Mouse (Mus musculus): ENCODE data around the gene Fam166b. TPM values are rescaled to one million over a fixed set of nuclear protein-coding genes. Genes with fewer than 3 reads are reported as not detected.

Gene Fam166b
- total RNA-seq (2015; ENCODE audit: low replicate concordance) (not detected in 2 replicates), total RNA-seq (2017; ENCODE audit: low replicate concordance) (not detected in 2 replicates)

DNA sequence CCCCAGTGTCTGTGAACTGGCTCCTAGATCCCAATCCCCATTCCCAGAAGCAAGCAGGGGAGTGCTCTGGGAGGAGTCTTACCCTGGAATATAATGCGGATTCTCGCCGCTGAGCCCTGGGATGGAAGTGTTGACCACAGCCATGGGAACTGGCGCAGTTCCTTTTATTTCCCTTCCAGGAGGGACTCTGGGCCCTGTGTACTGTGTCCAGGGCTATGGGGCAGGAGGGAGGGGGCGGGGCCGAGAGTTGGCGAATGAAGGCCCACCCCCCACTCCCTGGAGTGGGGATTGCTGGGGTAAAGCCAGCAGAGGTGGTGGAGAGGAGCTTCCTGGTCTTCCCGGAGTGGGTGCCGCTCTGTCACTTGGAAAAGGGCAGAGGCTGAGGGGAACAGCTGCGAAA lies at the start of gene Fam166b:
Gene Fam166b (minus strand): TSS at position 189 of the 400 bp plus-strand sequence.
- ATAC-seq (replicated peaks; ENCODE audit: low FRiP score, poor library complexity, severe bottlenecking): no peak

DNA sequence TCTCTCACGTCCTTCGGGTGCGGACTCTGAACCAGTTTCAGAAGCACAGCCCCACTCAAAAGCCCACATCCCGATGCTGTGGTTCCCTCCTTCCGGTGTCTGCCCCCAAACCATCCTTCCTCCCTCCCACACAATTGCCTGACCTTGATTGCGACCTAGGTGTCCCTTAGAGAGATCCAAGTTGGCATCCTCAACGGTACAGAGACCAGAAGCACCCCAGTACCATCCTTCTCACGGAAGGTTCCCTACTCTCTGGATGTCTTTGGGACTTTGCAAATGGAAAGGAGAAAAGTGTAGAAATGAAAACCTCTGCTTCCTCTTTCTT lies 49.6 kb upstream of the Fam166b start:
- no peak; the same call in 1 of the 2 replicates for ATAC-seq (replicated peaks; ENCODE audit: low FRiP score, poor library complexity, severe bottlenecking)

DNA sequence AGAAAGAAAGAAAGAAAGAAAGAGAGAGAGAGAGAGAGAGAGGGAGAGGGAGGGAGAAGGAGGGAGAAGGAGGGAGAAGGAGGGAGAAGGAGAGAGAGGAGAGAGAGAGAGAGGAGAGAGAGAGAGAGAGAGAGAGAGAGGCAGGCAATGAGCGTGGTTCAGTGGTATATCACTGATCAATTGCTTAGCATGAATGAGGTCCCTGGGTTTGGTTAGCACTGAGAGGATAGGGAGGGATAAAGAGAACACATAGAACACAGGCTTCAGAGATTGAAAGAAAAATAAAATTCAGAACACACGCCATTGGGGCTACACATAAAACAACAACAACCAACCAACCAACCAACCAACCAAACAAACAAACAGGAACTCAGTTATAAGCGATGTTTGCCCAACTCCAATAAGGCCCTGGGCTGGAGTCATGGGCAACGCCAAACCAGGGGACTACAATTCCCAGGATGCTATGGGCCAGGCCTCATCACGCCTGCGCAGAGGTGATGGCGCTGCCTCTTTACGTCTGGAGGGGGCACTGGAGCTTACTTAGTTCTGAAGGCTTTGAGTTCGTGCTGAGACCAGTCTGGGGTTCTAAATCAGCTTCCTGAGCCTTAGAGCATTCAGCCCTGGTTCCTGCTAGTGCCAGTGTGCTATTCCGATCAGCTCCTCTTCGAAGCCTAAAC lies 49.1 kb upstream of the Fam166b start:
- peak; percentile 98 for ATAC-seq (replicated peaks; ENCODE audit: low FRiP score, poor library complexity, severe bottlenecking)

DNA sequence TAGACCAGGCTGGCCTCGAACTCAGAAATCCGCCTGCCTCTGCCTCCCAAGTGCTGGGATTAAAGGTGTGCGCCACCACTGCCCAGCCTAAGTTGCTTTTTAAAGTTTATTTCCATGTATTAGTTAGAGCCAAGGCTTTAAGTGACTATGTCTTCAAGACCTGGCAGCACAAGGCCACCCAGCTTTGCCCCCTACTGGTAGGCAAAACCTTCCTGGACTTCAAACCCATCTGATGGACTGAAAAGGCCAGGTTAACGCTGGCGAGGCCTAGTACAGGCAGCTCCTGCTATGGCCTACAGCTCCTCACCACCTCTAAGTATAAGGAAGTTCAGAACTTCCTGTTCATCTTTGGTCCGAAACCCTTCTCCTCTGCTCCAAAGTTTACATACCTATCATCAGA lies 47.7 kb upstream of the Fam166b start:
- ATAC-seq (replicated peaks; ENCODE audit: low FRiP score, poor library complexity, severe bottlenecking): no peak

DNA sequence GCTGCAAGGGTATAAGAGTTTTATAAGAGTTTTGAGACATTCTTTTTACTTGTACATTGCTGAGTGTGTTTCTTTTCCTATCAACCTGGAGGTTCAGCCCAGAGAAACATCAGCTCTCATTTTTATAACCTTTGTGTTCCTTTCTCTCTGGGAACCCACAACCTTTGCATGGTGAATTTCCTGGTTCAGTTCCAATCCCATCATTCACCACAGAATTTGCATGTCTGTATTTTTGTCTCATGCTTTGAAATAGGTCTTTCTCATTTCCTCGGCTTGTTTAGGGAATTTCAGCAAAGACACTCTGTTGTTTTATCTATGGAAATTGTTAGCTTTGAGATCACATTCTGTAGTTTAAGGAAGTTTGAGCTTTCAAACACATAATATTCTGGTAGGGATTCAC lies 44.7 kb upstream of the Fam166b start:
- no peak for ATAC-seq (replicated peaks; ENCODE audit: low FRiP score, poor library complexity, severe bottlenecking)

DNA sequence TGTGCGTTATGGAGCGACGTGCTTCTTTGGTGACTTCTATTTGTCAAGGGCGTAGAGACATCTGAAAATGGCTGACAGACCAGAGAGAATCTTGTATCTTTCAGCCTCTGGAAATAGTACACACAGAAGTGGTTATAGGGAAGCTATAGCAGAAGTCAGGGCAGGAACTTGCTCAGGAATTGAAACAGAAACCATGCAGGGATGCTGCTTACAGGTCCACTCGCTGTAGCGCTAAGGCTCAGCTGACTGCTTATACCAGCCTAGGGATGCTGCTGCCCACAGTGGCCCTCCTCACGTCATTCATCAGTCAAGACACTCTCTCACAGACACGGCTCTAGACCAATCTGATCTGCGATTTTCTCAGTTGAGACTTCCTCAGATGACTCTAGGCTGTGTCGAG lies 41.4 kb upstream of the Fam166b start:
- ATAC-seq (replicated peaks; ENCODE audit: low FRiP score, poor library complexity, severe bottlenecking): no peak

DNA sequence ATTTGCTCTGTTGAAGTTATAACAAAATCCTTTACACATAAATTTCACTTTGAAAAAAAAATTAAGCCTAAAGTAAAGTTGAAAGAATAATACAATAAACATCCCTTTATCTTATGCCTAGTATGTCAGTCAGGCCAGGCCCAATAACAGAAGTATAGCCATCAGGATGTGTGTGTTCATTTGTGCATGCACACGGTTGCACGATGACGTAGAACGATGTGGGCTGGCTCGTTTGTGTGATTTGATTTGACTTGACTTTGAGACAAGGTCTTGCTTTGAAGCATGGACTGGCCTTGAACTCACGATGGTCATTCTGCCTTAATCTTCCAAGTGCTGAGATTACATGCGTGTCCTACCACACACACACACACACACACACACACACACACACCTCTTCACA lies 37.9 kb upstream of the Fam166b start:
- ATAC-seq (replicated peaks; ENCODE audit: low FRiP score, poor library complexity, severe bottlenecking): no peak

DNA sequence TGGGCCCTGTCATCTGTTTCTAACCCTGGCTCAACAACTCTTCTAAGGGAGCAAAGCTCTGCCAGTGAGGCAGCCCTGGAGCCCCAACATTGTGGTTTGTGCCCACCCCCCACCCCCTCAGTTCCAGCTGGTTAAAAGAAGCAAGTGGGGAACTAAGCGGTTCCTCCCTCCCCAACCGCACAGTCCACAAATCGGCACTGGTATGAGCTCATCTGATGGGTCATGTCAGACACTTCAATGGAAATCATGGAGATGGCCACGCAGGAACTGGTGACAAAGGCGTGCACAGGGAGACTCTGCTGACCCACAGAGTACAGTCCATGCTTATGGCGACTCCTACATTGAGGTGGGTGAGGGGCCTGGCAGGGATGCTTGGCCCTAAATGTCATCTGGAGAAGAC lies 37.0 kb upstream of the Fam166b start:
- ATAC-seq (replicated peaks; ENCODE audit: low FRiP score, poor library complexity, severe bottlenecking): no peak

DNA sequence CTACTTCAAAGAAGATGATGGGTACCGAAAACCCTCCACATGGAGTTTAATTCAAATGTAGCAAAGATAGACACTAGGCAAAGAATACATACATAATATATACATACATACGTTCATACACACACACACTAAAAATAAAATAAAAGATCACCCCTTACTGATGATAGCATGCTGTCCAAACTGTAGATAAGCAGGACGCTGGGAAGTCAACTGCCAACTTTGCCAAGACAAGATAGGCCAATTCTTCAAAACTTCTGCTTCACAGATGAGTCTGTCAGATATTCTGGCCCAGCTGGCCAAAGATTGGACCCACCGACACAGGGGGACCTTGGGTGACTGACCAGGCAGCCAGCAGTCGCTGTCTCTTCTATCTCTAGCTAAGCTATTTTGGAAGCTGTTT lies 34.2 kb upstream of the Fam166b start:
- ATAC-seq (replicated peaks; ENCODE audit: low FRiP score, poor library complexity, severe bottlenecking): no peak

DNA sequence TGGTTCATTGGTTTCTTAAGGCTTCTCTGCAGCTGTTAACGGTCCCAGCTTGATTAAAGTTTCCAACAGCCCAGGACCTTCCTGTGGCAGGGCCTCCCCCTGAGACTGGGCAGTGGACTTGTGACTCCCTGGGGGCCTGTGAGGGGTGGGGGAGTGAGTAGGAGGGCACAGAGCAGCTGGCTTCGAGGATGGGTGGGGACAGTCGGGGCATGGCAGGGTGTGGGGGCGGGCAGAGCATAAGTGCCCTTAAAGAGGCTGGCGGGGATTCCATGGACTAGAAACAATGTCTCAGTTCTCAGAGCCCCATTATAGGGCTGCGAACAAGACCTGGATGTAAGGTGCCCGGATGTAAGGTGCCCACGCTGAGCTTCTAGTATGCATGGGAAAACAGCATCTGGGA lies 28.2 kb upstream of the Fam166b start:
- ATAC-seq (replicated peaks; ENCODE audit: low FRiP score, poor library complexity, severe bottlenecking): no peak

DNA sequence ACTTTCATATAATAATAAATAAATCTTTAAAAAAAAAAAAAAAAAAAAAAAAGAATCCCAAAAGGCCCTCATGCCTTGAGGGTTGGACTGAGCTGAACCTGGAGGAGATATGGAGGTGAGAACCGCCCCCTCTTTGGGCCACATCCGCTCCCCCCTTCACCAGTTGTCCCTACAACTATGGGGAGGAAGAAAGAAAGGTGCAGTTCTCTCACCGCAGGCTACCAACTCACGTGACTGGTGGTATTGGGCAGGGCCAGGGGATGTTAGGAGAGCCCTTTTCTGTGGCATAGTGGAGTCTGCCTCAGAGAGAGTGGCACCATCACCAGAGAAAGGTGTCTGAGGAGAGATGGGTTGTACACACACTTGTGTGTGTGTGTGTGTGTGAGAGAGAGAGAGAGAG lies 27.5 kb upstream of the Fam166b start:
- ATAC-seq (replicated peaks; ENCODE audit: low FRiP score, poor library complexity, severe bottlenecking): no peak

DNA sequence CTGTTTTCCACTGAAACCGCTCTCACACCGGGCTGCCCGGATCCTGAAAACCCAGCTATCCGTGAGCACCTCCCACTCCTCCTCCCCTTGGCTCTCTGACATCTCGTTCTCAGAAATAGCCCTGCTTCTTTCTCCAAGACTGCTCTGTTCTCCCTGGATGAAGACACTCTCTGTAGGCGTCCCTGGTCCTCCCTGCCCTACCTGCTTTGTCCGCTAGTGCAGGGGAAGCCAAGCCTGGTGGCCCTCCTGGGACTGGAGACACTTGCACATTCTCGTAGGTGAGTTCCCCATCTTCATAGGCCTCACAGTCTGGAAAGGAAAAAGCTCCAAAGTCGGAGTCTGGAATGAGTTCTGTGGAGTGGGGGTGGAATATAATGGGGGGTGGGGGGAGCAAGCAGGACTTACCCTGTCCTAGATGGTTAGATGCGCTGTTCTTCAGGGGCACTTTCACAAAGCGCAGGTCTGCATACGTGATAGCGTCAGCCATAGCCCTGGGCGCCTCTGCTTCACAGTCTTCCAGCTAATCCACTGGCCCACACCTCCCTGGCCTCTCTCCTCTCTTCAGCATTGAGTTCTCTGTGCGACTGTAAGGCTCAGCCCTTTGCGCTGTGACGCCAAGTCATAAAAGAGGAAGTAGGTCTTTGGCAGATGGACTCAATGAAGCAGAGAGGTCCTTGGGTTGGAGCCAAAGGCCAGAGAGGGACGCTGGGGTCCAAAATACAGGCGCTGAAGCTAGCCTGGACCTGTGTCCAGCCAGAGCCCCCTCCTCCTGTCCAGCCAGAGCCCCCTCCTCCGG lies 25.3 kb upstream of the Fam166b start, which contains the start of gene Cd72:
Gene Cd72 (minus strand): TSS at position 588 of the 796 bp plus-strand sequence.
- ATAC-seq (replicated peaks; ENCODE audit: low FRiP score, poor library complexity, severe bottlenecking): no peak

DNA sequence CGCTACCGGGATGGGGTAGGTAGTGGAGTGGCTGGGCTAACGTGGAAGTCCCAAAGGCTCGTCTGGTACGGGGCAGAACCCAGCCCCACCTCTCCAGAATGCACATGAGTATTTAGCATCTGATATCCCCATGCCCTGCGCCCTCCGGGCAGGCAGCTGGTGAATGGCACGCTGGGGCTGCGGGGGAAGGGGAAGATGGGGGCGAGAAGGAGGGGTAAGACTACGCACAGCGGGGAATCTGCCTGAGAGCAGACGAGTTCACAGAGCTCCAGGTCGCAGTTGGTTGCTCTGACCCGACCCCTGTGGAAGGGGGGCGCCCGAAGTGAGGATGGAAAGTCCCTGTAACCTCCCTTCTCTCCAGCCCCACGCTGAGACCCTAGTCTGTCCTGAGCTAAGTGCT lies 24.5 kb upstream of the Fam166b start:
- ATAC-seq (replicated peaks; ENCODE audit: low FRiP score, poor library complexity, severe bottlenecking): no peak

DNA sequence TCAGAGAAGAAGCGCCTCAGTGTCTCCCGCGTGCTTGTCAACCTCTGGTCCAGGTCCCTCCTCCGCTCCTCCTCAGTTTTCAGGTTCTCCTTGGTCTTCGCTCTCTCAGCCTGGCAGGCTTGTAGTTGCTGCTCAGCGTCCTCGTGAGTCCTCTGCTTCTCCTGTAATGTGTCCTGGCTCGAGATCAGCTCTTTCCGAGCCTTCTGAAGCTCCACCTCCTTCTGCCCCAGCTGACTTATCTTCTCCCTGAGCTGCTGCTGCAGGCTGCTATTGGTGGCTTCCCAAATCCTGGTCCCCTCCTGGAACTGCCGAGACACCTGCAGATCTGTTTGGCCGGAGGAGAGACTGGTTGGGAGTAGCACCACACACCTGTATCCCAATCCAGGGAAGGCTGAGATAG lies 23.4 kb upstream of the Fam166b start:
- ATAC-seq (replicated peaks; ENCODE audit: low FRiP score, poor library complexity, severe bottlenecking): no peak

DNA sequence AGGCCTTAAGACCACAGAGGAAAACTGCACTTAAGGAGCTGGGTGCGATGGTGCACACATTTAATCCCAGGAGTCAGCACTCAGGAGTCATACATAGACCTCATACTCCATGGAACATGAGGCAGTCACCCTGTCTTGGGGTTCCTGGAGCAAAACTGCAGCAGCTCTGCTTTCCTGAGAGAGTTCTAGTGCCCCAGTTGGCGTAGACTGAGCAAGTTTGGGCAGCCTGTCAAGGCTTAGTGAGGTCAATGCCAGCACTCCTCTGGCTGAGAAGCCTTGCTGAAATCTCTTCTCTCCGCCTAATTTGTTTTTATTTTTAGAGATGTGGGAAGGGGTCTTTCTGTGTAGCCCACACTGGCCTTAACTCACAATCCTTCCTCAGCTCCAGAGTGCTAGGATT lies 19.6 kb upstream of the Fam166b start:
- no peak for ATAC-seq (replicated peaks; ENCODE audit: low FRiP score, poor library complexity, severe bottlenecking)

DNA sequence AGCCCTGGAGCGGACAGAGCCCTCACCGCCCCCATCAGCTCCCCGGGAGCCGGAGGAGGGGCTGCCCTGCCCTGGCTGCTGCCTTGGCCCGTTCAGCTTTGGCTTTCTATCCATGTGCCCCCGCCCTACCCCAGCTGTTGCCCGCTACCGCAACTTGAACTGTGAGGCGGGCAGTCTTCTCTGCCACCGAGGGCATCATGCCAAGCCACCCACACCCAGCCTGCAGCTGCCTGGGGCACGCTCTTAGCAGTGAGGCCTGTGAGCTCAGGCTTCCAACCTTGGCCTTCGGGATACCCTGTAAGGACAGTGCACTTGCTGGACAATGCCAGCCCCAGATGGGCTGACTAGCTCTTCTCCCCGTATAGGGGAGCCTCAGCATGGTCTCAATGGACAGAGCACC lies 18.3 kb upstream of the Fam166b start:
- no peak for ATAC-seq (replicated peaks; ENCODE audit: low FRiP score, poor library complexity, severe bottlenecking)

DNA sequence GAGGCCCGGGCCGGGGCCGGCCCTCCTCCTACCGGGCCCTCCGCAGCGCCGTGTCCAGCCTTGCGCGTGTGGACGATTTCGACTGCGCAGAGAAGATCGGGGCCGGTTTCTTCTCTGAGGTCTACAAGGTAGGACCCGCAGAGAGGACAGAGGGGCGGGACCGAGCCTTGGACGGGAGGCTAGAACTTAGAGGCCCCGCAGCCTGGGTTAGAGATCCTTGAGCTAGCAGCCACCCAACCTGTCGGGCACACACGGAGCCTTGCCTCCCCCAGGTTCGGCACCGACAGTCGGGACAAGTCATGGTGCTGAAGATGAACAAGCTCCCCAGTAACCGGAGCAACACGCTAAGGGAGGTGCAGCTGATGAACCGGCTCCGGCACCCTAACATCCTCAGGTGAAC lies 14.6 kb upstream of the Fam166b start:
- ATAC-seq (replicated peaks; ENCODE audit: low FRiP score, poor library complexity, severe bottlenecking): no peak

DNA sequence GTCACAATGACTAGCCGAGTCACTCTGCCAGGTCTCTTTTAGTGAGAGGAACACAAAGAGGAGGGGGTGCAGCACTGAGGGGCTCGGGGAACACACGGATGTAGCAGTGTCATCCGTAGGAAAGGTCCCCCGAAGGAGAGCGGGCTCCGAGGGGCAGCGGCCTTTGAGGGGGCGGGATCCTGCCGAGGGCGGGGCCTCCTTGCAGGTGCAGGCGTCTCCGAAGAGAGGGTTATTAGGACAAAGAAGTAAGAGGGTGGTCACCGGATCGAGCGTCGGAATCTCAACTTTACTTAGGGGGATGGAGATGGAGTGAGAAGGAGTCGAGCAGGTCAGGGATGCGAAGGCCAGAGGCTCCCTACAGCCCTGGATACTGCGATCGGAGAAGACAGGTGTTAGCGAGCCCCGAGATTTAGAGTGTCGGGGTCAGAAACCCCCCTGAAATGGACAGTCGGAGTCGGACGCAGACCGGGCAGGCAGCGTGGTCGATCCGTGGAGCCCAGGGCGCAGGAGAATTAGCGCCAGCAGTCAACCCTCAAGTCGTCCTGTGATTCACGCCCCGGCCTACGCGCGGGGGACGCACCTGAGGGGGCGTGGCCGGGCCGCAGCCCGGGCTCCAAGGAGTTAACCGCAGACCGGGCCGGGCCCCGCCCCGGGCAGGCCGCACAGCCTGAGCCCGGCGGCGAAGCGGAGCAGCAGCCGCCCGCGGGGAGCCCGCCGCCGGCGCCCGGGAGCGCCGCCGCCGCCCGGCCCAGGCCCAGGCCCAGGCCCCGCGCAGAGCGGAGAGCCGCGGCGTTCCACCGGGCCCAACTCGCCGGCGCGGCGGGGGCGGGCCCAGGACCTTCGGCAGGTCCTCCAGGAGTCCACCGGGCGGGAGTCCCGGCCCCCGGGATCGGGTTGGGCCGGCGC lies 13.8 kb upstream of the Fam166b start:
- ATAC-seq (replicated peaks; ENCODE audit: low FRiP score, poor library complexity, severe bottlenecking): peak; percentile 43

DNA sequence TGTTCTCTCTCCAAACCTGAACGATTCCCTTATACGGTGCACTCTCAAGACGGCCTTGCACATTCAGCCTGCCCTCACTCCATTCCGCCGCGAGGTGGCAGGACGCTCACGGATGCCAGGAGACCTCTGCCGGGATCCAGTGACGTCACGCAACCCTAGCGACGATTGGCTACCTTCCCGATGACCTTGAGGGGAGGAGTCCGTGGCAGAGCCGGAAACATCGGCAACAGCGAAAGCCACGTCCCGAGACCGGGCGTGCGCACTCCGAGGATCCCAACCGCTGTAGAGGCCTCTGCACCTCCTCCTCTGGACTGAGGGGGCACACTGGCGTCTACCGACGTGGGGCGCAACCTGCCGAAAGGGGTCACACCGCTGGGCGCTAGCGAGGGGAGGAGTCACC lies 13.1 kb upstream of the Fam166b start:
- ATAC-seq (replicated peaks; ENCODE audit: low FRiP score, poor library complexity, severe bottlenecking): peak; percentile 96

DNA sequence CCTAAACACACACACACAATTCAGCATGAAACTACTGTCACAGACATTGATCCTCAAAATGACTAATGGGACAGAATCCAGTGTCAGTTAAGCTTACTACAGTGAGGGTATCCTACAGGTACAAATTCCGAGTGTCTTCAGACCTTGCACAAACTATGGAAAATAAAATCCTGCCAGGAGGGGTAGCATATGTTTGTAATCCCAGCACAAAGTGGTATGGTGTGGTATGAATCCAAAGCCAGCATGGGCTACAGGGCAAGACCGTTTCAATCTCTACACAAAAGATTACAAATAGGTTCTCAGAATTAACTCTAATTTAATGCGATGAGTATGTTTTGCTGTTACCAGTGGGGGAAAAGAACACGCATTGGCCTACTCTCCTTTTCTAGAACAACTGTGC lies 12.7 kb upstream of the Fam166b start, which contains the start of gene Tesk1:
Gene Tesk1 (plus strand): TSS at position 301 of the 400 bp plus-strand sequence.
- no peak for ATAC-seq (replicated peaks; ENCODE audit: low FRiP score, poor library complexity, severe bottlenecking)
